Mouse (Mus musculus): ENCODE results near the gene Cop1. TPM values are rescaled to one million over a fixed set of nuclear protein-coding genes. Genes with fewer than 3 reads are reported as not detected.
A peak's percentile ranks its signal among the peaks of the same experiment; 100 is the strongest.
"Not testable (repeated sequence)": the region's sequence is repeated elsewhere in the genome, so short reads cannot be mapped to it uniquely, and the experiment has no call there.

The Cop1 gene
- polyA plus RNA-seq, 1 experiment from 2014 or later: 38.9 TPM

DNA sequence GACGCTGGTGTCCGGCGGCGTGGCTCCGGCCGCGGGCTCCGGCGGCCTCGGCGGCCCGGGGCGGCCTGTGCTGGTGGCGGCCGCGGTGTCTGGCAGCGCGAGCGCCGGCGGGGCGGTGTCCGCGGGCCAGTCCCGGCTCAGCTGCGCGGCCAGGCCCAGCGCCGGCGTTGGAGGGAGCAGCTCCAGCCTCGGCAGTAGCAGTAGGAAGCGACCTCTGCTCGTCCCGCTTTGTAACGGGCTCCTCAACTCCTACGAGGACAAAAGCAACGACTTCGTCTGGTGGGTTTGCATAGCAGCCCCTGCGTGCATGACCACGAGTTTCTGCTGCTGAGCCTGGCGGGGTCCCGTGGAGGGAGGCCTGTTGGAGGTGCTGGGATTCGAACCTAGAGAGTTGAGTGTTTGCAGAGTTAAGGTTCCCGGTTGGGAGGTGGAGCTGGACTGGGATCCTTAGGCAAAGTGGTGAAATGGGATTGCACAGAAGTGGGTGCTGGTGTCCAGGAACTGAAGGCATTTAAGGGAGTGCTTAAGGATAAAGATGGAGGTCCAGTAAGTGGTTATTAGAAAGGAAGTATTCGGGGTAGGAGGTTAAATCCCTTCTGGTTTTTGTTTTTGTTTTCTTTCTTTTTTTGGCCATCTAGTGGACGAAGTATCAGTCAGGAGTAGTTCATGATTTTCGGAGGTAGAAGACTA, 597 bp downstream of the Cop1 start:
- Histone ChIP-seq H3K4me1 (ENCODE audit: control insufficient read depth, insufficient read depth, low read length) (peaks cover 23% of the 10 kb centered on the region), H3K4me3 (ENCODE audit: low read depth, low read length) (peak overlapping the region; percentile 70), H3K27ac (ENCODE audit: low read depth, low read length) (peak overlapping the region; percentile 48; the same call in 1 of the 2 replicates), H3K4me2 (ENCODE audit: low read depth, low read length) (peak overlapping the region; percentile 70), H3K9ac (replicated peaks; ENCODE audit: low read depth, low read length) (peak overlapping the region; percentile 76)
- H3K36me3 ChIP-seq (ENCODE audit: control insufficient read depth, insufficient read depth, low read length); H3K9me3 ChIP-seq (ENCODE audit: control insufficient read depth, low read length); H3K27me3 ChIP-seq (ENCODE audit: control insufficient read depth, insufficient read depth, low read length): not testable (repeated sequence)
- under 1% methylated on average over 21 of the region's 47 CpGs for WGBS
- peak; percentile 72; the same call in 1 of the 2 replicates for ATAC-seq (ENCODE audit: low read depth)

DNA sequence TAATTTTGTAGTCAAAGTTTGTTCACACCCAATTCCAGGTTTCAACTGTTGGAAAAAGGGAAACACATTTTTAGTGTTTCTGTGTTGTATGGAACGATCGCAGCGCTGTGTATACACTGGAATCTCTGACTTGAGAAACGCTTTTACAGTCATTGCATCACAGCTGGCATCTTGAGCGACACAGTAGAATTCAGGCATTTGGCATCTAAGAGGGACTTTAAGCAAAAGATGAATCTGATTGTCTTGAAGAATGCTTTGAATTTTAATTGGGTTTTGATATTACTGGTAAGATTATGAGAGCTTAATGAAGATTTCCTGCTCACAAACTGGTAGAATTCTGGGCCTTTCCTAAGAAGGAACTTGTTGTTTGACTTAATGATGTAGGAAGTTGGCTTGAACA, 1.3 kb downstream of the Cop1 start:
- WGBS: 27% methylated on average over 5 of the region's 5 CpGs
- H3K9me3 ChIP-seq (ENCODE audit: control insufficient read depth, low read length): no peaks in the 10 kb centered on the region
- no peak for ATAC-seq (ENCODE audit: low read depth)
- H3K27me3 ChIP-seq (ENCODE audit: control insufficient read depth, insufficient read depth, low read length): no peaks in the 10 kb centered on the region
- H3K4me3 ChIP-seq (ENCODE audit: low read depth, low read length): peak overlapping the region; percentile 70
- no peak overlapping the region for H3K27ac ChIP-seq (ENCODE audit: low read depth, low read length)
- peak overlapping the region; percentile 70 for H3K4me2 ChIP-seq (ENCODE audit: low read depth, low read length)
- no peaks in the 10 kb centered on the region for H3K36me3 ChIP-seq (ENCODE audit: control insufficient read depth, insufficient read depth, low read length)
- H3K4me1 ChIP-seq (ENCODE audit: control insufficient read depth, insufficient read depth, low read length): peaks cover 23% of the 10 kb centered on the region
- 0 out of 2 replicates have a peak overlapping the region, but pooled peaks have one; percentile 70 for H3K9ac ChIP-seq (replicated peaks; ENCODE audit: low read depth, low read length)

DNA sequence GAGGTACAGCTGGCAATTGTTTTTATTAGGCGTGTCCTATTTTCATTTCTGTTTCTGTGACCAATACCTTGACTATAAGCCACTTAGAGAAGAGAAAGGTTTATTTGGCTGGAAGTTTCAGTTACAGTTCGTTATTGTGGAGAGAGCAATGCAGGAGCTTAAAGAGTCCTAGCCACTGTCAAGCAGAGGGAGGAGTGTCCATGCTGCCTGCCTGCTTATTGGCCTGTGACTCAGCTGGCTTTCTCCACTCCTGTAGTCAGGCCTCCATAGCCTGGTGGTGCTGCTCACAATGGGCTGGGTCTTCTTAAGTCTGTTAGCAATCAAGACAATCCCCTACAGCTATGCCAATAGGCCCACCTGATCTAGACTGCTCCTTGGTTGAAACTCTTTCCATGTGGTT, 2.4 kb downstream of the Cop1 start:
- Histone ChIP-seq H3K4me1 (ENCODE audit: control insufficient read depth, insufficient read depth, low read length) (peaks cover 23% of the 10 kb centered on the region), H3K9me3 (ENCODE audit: control insufficient read depth, low read length) (no peaks in the 10 kb centered on the region), H3K27ac (ENCODE audit: low read depth, low read length) (no peak overlapping the region), H3K9ac (replicated peaks; ENCODE audit: low read depth, low read length) (no peak overlapping the region), H3K27me3 (ENCODE audit: control insufficient read depth, insufficient read depth, low read length) (no peaks in the 10 kb centered on the region), H3K4me2 (ENCODE audit: low read depth, low read length) (peak overlapping the region; percentile 32; the same call in 1 of the 2 replicates), H3K36me3 (ENCODE audit: control insufficient read depth, insufficient read depth, low read length) (no peaks in the 10 kb centered on the region), H3K4me3 (ENCODE audit: low read depth, low read length) (no peak overlapping the region)
- no peak for ATAC-seq (ENCODE audit: low read depth)
- 82% methylated on average over 2 of the region's 2 CpGs for WGBS

DNA sequence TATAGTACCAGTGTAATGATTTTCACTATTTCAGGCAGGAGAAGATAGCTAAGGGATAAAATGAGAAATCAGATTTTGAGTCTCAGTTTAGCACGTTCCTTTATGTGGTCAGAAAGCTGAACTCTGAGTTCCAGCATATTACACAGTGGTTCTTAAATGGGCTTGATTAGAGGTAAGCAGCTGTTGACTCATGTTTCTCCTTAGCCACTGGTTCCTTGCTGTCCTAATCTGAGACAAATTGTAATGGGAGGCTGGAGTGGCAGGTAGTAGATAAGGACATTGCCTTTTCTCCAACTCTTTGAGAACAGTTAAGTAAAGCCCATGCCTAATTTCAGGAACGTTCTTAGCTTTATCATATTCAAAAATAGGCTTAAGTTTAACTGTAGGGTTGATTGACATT, 3.6 kb downstream of the Cop1 start:
- Histone ChIP-seq H3K4me1 (ENCODE audit: control insufficient read depth, insufficient read depth, low read length) (peaks cover 23% of the 10 kb centered on the region), H3K4me3 (ENCODE audit: low read depth, low read length) (no peak overlapping the region), H3K4me2 (ENCODE audit: low read depth, low read length) (no peak overlapping the region), H3K9ac (replicated peaks; ENCODE audit: low read depth, low read length) (no peak overlapping the region), H3K27me3 (ENCODE audit: control insufficient read depth, insufficient read depth, low read length) (no peaks in the 10 kb centered on the region), H3K36me3 (ENCODE audit: control insufficient read depth, insufficient read depth, low read length) (no peaks in the 10 kb centered on the region), H3K9me3 (ENCODE audit: control insufficient read depth, low read length) (no peaks in the 10 kb centered on the region), H3K27ac (ENCODE audit: low read depth, low read length) (no peak overlapping the region)
- ATAC-seq (ENCODE audit: low read depth): no peak
- WGBS: 94% methylated on average over 2 of the region's 2 CpGs

DNA sequence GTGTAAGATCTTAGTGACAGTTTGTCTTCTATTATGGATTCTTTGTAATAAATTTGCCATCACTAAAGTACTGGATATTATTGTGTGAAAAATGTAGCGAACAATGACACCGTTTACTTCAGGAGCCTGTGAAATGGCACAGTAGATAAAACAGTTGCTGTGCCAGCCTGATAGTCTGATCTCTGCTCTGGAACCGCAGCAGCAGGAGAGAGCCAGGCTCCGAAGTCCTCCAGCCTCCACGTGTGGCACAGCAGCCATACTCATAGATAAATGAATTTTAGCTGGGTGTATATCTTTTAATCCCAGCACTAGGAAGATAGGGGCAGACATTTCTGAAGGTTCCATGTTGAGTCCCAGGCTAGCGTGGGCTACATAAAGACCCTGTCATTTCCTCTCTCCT, 6.0 kb downstream of the Cop1 start:
- Histone ChIP-seq H3K4me2 (ENCODE audit: low read depth, low read length) (no peak overlapping the region), H3K9me3 (ENCODE audit: control insufficient read depth, low read length) (no peaks in the 10 kb centered on the region), H3K4me1 (ENCODE audit: control insufficient read depth, insufficient read depth, low read length) (peaks cover 22% of the 10 kb centered on the region), H3K9ac (replicated peaks; ENCODE audit: low read depth, low read length) (no peak overlapping the region), H3K27me3 (ENCODE audit: control insufficient read depth, insufficient read depth, low read length) (no peaks in the 10 kb centered on the region), H3K4me3 (ENCODE audit: low read depth, low read length) (no peak overlapping the region), H3K36me3 (ENCODE audit: control insufficient read depth, insufficient read depth, low read length) (no peaks in the 10 kb centered on the region), H3K27ac (ENCODE audit: low read depth, low read length) (no peak overlapping the region)
- ATAC-seq (ENCODE audit: low read depth): no peak
- WGBS: 89% methylated on average over 6 of the region's 6 CpGs

DNA sequence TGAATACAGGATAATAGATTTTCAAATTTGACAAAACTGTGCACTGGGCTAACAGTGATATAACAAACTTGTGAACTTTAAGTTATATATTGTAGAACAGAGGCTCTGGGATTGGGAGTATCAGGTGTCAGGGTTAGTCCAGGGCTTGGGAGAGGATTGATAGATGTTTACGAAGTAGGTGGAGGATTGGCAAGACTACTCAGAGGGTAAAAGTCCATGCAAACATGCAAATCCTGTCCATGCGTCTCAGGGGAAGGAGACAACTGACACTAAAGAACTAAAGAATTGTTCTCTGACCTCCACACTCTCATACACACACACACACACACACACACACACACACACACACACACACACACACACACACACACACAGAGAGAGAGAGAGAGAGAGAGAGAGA, 18.2 kb downstream of the Cop1 start:
- Histone ChIP-seq H3K27ac (ENCODE audit: low read depth, low read length) (no peak overlapping the region), H3K4me2 (ENCODE audit: low read depth, low read length) (no peak overlapping the region), H3K9me3 (ENCODE audit: control insufficient read depth, low read length) (no peaks in the 10 kb centered on the region), H3K9ac (replicated peaks; ENCODE audit: low read depth, low read length) (no peak overlapping the region), H3K36me3 (ENCODE audit: control insufficient read depth, insufficient read depth, low read length) (peaks cover 17% of the 10 kb centered on the region), H3K27me3 (ENCODE audit: control insufficient read depth, insufficient read depth, low read length) (no peaks in the 10 kb centered on the region), H3K4me3 (ENCODE audit: low read depth, low read length) (no peak overlapping the region), H3K4me1 (ENCODE audit: control insufficient read depth, insufficient read depth, low read length) (no peaks in the 10 kb centered on the region)
- WGBS: 79% methylated on average over 2 of the region's 2 CpGs
- no peak for ATAC-seq (ENCODE audit: low read depth)

DNA sequence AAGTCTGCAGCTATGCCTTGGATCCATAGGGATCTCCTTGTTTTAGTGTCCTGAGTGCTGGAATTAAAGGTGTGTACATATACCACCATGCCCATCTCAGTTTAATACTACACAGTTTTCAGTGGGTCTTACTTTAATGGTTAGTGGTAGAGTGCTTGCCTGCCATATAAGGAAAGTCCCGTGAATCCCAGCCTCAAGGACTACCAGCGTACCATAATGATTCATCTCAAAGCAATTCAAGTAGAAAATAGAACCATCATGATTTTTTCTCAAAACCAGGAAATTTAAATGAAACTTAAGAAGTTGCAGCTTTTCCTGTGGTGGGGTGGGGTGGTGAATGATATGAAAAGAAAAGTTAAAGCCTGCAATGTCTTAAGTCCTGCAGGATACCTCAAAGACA, 21.0 kb downstream of the Cop1 start:
- peaks cover 12% of the 10 kb centered on the region for H3K36me3 ChIP-seq (ENCODE audit: control insufficient read depth, insufficient read depth, low read length)
- no peaks in the 10 kb centered on the region for H3K4me1 ChIP-seq (ENCODE audit: control insufficient read depth, insufficient read depth, low read length)
- no peak overlapping the region for H3K4me3 ChIP-seq (ENCODE audit: low read depth, low read length)
- H3K4me2 ChIP-seq (ENCODE audit: low read depth, low read length): no peak overlapping the region
- ATAC-seq (ENCODE audit: low read depth): no peak
- 92% methylated on average over 2 of the region's 2 CpGs for WGBS
- no peak overlapping the region for H3K27ac ChIP-seq (ENCODE audit: low read depth, low read length)
- no peak overlapping the region for H3K9ac ChIP-seq (replicated peaks; ENCODE audit: low read depth, low read length)
- no peaks in the 10 kb centered on the region for H3K27me3 ChIP-seq (ENCODE audit: control insufficient read depth, insufficient read depth, low read length)
- no peaks in the 10 kb centered on the region for H3K9me3 ChIP-seq (ENCODE audit: control insufficient read depth, low read length)

DNA sequence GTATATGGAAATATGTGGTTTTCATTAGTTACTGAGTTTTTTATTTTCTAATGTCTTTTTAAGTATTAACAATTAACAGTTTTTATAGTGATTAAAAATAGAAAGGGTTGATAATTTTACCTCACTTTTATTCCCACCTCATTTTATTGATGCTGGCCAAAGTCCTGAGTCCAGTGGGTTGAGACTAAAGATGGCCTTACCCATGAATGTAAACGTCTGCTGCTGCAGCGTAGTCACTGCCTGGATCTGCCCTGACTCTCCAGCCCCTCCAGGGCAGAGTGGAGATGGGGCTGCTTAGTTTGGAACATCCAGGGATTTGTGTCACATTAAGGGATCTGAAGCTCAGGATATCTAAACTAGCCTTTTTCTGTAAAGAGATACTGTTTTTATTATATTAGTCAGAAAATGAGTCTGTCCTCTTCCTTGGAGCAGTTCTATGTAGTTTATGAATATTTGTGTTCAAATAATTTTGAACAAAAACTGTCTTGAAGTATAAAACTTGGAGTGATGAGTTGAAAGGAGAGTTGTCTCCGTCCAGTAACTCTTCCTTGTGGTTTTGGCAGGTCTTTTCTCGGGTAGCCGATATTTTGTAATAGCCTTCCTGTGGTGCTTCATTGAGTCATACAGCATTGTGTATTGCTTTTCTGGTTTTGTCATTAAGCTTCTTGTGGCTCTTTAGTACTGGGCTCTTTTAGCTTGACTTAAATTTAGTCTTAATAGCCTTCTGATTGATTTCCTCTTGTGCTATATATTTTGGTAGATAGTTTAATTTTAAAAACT, 23.0 kb downstream of the Cop1 start:
- Histone ChIP-seq H3K4me3 (ENCODE audit: low read depth, low read length) (no peak overlapping the region), H3K4me1 (ENCODE audit: control insufficient read depth, insufficient read depth, low read length) (no peaks in the 10 kb centered on the region), H3K9ac (replicated peaks; ENCODE audit: low read depth, low read length) (no peak overlapping the region), H3K4me2 (ENCODE audit: low read depth, low read length) (no peak overlapping the region), H3K27ac (ENCODE audit: low read depth, low read length) (no peak overlapping the region), H3K27me3 (ENCODE audit: control insufficient read depth, insufficient read depth, low read length) (no peaks in the 10 kb centered on the region), H3K36me3 (ENCODE audit: control insufficient read depth, insufficient read depth, low read length) (peaks cover 12% of the 10 kb centered on the region), H3K9me3 (ENCODE audit: control insufficient read depth, low read length) (no peaks in the 10 kb centered on the region)
- 91% methylated on average over 5 of the region's 5 CpGs for WGBS
- no peak for ATAC-seq (ENCODE audit: low read depth)

DNA sequence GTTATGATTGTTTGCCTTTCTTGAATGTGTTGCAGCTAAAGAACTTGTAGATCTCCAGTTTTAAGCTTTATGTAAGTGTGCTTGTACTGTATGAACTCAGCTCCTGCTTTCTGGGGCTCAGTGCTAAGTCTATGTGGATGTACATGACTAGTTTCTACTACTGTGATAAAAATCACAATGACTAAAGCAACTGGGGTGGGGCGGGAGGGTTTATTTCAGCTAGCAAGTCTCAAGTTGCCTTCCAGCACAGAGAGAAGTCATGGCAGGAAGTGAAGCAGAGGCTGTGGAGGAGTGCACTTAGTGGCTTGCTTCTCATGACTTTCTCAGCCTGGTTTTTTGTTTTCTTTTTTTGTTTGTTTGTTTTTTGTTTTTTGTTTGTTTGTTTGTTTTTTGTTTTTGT, 24.4 kb downstream of the Cop1 start:
- Histone ChIP-seq H3K4me2 (ENCODE audit: low read depth, low read length) (no peak overlapping the region), H3K27me3 (ENCODE audit: control insufficient read depth, insufficient read depth, low read length) (no peaks in the 10 kb centered on the region), H3K36me3 (ENCODE audit: control insufficient read depth, insufficient read depth, low read length) (peaks cover 12% of the 10 kb centered on the region), H3K4me3 (ENCODE audit: low read depth, low read length) (no peak overlapping the region), H3K27ac (ENCODE audit: low read depth, low read length) (no peak overlapping the region), H3K9me3 (ENCODE audit: control insufficient read depth, low read length) (no peaks in the 10 kb centered on the region), H3K4me1 (ENCODE audit: control insufficient read depth, insufficient read depth, low read length) (no peaks in the 10 kb centered on the region), H3K9ac (replicated peaks; ENCODE audit: low read depth, low read length) (no peak overlapping the region)
- ATAC-seq (ENCODE audit: low read depth): no peak
- WGBS: 89% methylated on average over 1 of the region's 1 CpGs
